Mouse (Mus musculus): ENCODE results near the gene Tmem217. TPM values are rescaled to one million over a fixed set of nuclear protein-coding genes. Genes with fewer than 3 reads are reported as not detected.
"Not testable (repeated sequence)": the region's sequence is repeated elsewhere in the genome, so short reads cannot be mapped to it uniquely, and the experiment has no call there.

Gene Tmem217
- polyA plus RNA-seq, 1 experiment: 396 TPM

- H3K36me3 ChIP-seq (ENCODE audit: control insufficient read depth, insufficient read depth, low read length): no peaks in the 10 kb centered on the region; the same call in 1 of the 2 replicates
Observed at GRCm38 (mm10) chr17:29533866-29534265, 18.3 kb downstream of the Tmem217 start.

GRCm38 (mm10) chr17:29531757-29532384 is 20.3 kb downstream of the Tmem217 start:
- Histone ChIP-seq H3K36me3 (ENCODE audit: control insufficient read depth, insufficient read depth, low read length) (no peaks in the 10 kb centered on the region; the same call in 1 of the 2 replicates), H3K27me3 (ENCODE audit: control insufficient read depth, insufficient read depth, low read length) (no peaks in the 10 kb centered on the region), H3K4me3 (ENCODE audit: control insufficient read depth, low read depth, low read length) (no peak overlapping the region), H3K27ac (ENCODE audit: control insufficient read depth, insufficient read depth, low read depth, low read length) (no peak overlapping the region), H3K4me1 (ENCODE audit: control insufficient read depth, insufficient read depth, low read length) (peaks cover 7% of the 10 kb centered on the region)
- TF ChIP-seq POLR2A (IDR thresholded peaks at IDR 0.05; ENCODE audit: control insufficient read depth, low read depth, low read length): no peak
- TF ChIP-seq CTCF (IDR thresholded peaks at IDR 0.05; ENCODE audit: control insufficient read depth, insufficient read depth, insufficient replicate concordance, low read depth, low read length): no peak

More at GRCm38 (mm10) chr17:29533866-29534265, 18.3 kb downstream of the Tmem217 start:
- H3K4me1 ChIP-seq (ENCODE audit: control insufficient read depth, insufficient read depth, low read length): peaks cover 7% of the 10 kb centered on the region
- H3K27ac ChIP-seq (ENCODE audit: control insufficient read depth, insufficient read depth, low read depth, low read length): no peak overlapping the region
- H3K4me3 ChIP-seq (ENCODE audit: control insufficient read depth, low read depth, low read length): no peak overlapping the region
- TF ChIP-seq POLR2A (IDR thresholded peaks at IDR 0.05; ENCODE audit: control insufficient read depth, low read depth, low read length): no peak
- TF ChIP-seq CTCF (IDR thresholded peaks at IDR 0.05; ENCODE audit: control insufficient read depth, insufficient read depth, insufficient replicate concordance, low read depth, low read length): no peak
- H3K27me3 ChIP-seq (ENCODE audit: control insufficient read depth, insufficient read depth, low read length): no peaks in the 10 kb centered on the region

- peaks cover 7% of the 10 kb centered on the region for H3K4me1 ChIP-seq (ENCODE audit: control insufficient read depth, insufficient read depth, low read length)
- H3K27me3 ChIP-seq (ENCODE audit: control insufficient read depth, insufficient read depth, low read length): no peaks in the 10 kb centered on the region
- H3K4me3 ChIP-seq (ENCODE audit: control insufficient read depth, low read depth, low read length): no peak overlapping the region
- no peaks in the 10 kb centered on the region; the same call in 1 of the 2 replicates for H3K36me3 ChIP-seq (ENCODE audit: control insufficient read depth, insufficient read depth, low read length)
- H3K27ac ChIP-seq (ENCODE audit: control insufficient read depth, insufficient read depth, low read depth, low read length): no peak overlapping the region
- TF ChIP-seq CTCF (IDR thresholded peaks at IDR 0.05; ENCODE audit: control insufficient read depth, insufficient read depth, insufficient replicate concordance, low read depth, low read length): peak; percentile 75
- no peak for TF ChIP-seq POLR2A (IDR thresholded peaks at IDR 0.05; ENCODE audit: control insufficient read depth, low read depth, low read length)
Observed at GRCm38 (mm10) chr17:29531278-29531677, 20.9 kb downstream of the Tmem217 start.

GRCm38 (mm10) chr17:29530508-29530907 is 21.7 kb downstream of the Tmem217 start:
- Histone ChIP-seq H3K4me3 (ENCODE audit: control insufficient read depth, low read depth, low read length) (no peak overlapping the region), H3K36me3 (ENCODE audit: control insufficient read depth, insufficient read depth, low read length) (no peaks in the 10 kb centered on the region; the same call in 1 of the 2 replicates), H3K27ac (ENCODE audit: control insufficient read depth, insufficient read depth, low read depth, low read length) (no peak overlapping the region), H3K27me3 (ENCODE audit: control insufficient read depth, insufficient read depth, low read length) (no peaks in the 10 kb centered on the region), H3K4me1 (ENCODE audit: control insufficient read depth, insufficient read depth, low read length) (peaks cover 7% of the 10 kb centered on the region)
- TF ChIP-seq POLR2A (IDR thresholded peaks at IDR 0.05; ENCODE audit: control insufficient read depth, low read depth, low read length) (no peak), CTCF (IDR thresholded peaks at IDR 0.05; ENCODE audit: control insufficient read depth, insufficient read depth, insufficient replicate concordance, low read depth, low read length) (no peak)

GRCm38 (mm10) chr17:29528568-29529187 is 23.5 kb downstream of the Tmem217 start:
- no peaks in the 10 kb centered on the region for H3K27me3 ChIP-seq (ENCODE audit: control insufficient read depth, insufficient read depth, low read length)

GRCm38 (mm10) chr17:29525613-29526012 is 26.6 kb downstream of the Tmem217 start:
- TF ChIP-seq POLR2A (IDR thresholded peaks at IDR 0.05; ENCODE audit: control insufficient read depth, low read depth, low read length) (no peak), CTCF (IDR thresholded peaks at IDR 0.05; ENCODE audit: control insufficient read depth, insufficient read depth, insufficient replicate concordance, low read depth, low read length) (no peak)
- Histone ChIP-seq H3K4me1 (ENCODE audit: control insufficient read depth, insufficient read depth, low read length) (no peaks in the 10 kb centered on the region), H3K4me3 (ENCODE audit: control insufficient read depth, low read depth, low read length) (no peak overlapping the region), H3K36me3 (ENCODE audit: control insufficient read depth, insufficient read depth, low read length) (no peaks in the 10 kb centered on the region), H3K27ac (ENCODE audit: control insufficient read depth, insufficient read depth, low read depth, low read length) (no peak overlapping the region), H3K27me3 (ENCODE audit: control insufficient read depth, insufficient read depth, low read length) (no peaks in the 10 kb centered on the region)

More at GRCm38 (mm10) chr17:29528568-29529187, 23.5 kb downstream of the Tmem217 start:
- peaks cover 7% of the 10 kb centered on the region for H3K4me1 ChIP-seq (ENCODE audit: control insufficient read depth, insufficient read depth, low read length)
- TF ChIP-seq POLR2A (IDR thresholded peaks at IDR 0.05; ENCODE audit: control insufficient read depth, low read depth, low read length) (no peak), CTCF (IDR thresholded peaks at IDR 0.05; ENCODE audit: control insufficient read depth, insufficient read depth, insufficient replicate concordance, low read depth, low read length) (peak; percentile 44; the same call in 1 of the 2 replicates)
- no peaks in the 10 kb centered on the region; the same call in 1 of the 2 replicates for H3K36me3 ChIP-seq (ENCODE audit: control insufficient read depth, insufficient read depth, low read length)
- H3K27ac ChIP-seq (ENCODE audit: control insufficient read depth, insufficient read depth, low read depth, low read length): no peak overlapping the region
- no peak overlapping the region for H3K4me3 ChIP-seq (ENCODE audit: control insufficient read depth, low read depth, low read length)

- no peak overlapping the region for H3K4me3 ChIP-seq (ENCODE audit: control insufficient read depth, low read depth, low read length)
- H3K4me1 ChIP-seq (ENCODE audit: control insufficient read depth, insufficient read depth, low read length): peaks cover 3% of the 10 kb centered on the region; the same call in 1 of the 2 replicates
- H3K27me3 ChIP-seq (ENCODE audit: control insufficient read depth, insufficient read depth, low read length): no peaks in the 10 kb centered on the region
- TF ChIP-seq CTCF (IDR thresholded peaks at IDR 0.05; ENCODE audit: control insufficient read depth, insufficient read depth, insufficient replicate concordance, low read depth, low read length) (no peak), POLR2A (IDR thresholded peaks at IDR 0.05; ENCODE audit: control insufficient read depth, low read depth, low read length) (no peak)
- H3K27ac ChIP-seq (ENCODE audit: control insufficient read depth, insufficient read depth, low read depth, low read length): no peak overlapping the region
- H3K36me3 ChIP-seq (ENCODE audit: control insufficient read depth, insufficient read depth, low read length): no peaks in the 10 kb centered on the region
Observed at GRCm38 (mm10) chr17:29519731-29520130, 32.5 kb downstream of the Tmem217 start.

- H3K4me3 ChIP-seq (ENCODE audit: control insufficient read depth, low read depth, low read length); H3K27me3 ChIP-seq (ENCODE audit: control insufficient read depth, insufficient read depth, low read length); H3K4me1 ChIP-seq (ENCODE audit: control insufficient read depth, insufficient read depth, low read length); H3K27ac ChIP-seq (ENCODE audit: control insufficient read depth, insufficient read depth, low read depth, low read length); H3K36me3 ChIP-seq (ENCODE audit: control insufficient read depth, insufficient read depth, low read length): not testable (repeated sequence)
Observed at GRCm38 (mm10) chr17:29518665-29519064, 33.5 kb downstream of the Tmem217 start.

Data from testis, adult 2 months (tissue).